Comparison of ENCODE assay signal across 8 mouse cellular contexts in genomic region chr7:34654441-34655085, GRCm38 (mm10). TPM values are rescaled to one million over a fixed set of nuclear protein-coding genes. Genes with fewer than 3 reads are reported as not detected.
DNase-seq lines count a peak whose midpoint lies in the region; ATAC-seq and TF ChIP-seq lines count a peak whose summit lies in the region.

No protein-coding gene starts in this region.

- peaks cover 10 to 31% of the 10 kb centered on the region in 2 experiments for H3K4me1 ChIP-seq in CH12.LX (ENCODE audit: control insufficient read depth in 1 of 2, insufficient read depth in 2 of 2)
- H3K4me1 ChIP-seq in embryonic fibroblast, embryonic 13.5 days (ENCODE audit: control insufficient read depth, insufficient read depth, low read length), result no peaks in the 10 kb centered on the region; the same call in none of the 2 replicates
- peaks cover 12% of the 10 kb centered on the region; the same call in 1 of the 2 replicates for H3K4me1 ChIP-seq in heart, embryonic 16.5 days (ENCODE audit: control insufficient read depth, insufficient read depth, low read length)

- TF ChIP-seq EP300 in CH12.LX (IDR thresholded peaks at IDR 0.05; ENCODE audit: low read length), result no peak

- ATAC-seq in heart, embryonic 16.5 days (replicated peaks; ENCODE audit: extremely low read depth, insufficient read depth, low FRiP score), result peak; percentile 10

- H3K27me3 ChIP-seq in CH12.LX (replicated peaks), result no peaks in the 10 kb centered on the region
- peaks cover 7% of the 10 kb centered on the region; the same call in 1 of the 2 replicates for H3K27me3 ChIP-seq in heart, embryonic 16.5 days (ENCODE audit: control insufficient read depth, insufficient read depth, low read length)

- H3K36me3 ChIP-seq in CH12.LX (replicated peaks in 1 of 2; ENCODE audit: control insufficient read depth in 1 of 2, insufficient read depth in 1 of 2, low read length in 1 of 2), result peaks cover 4 to 13% of the 10 kb centered on the region in 2 experiments
- peaks cover under 1% of the 10 kb centered on the region; the same call in 1 of the 2 replicates for H3K36me3 ChIP-seq in heart, embryonic 16.5 days (ENCODE audit: control insufficient read depth, insufficient read depth)

- H3K9me3 ChIP-seq in CH12.LX (replicated peaks; ENCODE audit: low read length), result peaks cover 6% of the 10 kb centered on the region
- no peaks in the 10 kb centered on the region for H3K9me3 ChIP-seq in heart, embryonic 16.5 days (replicated peaks; ENCODE audit: control insufficient read depth, low read length)

- H3K27ac ChIP-seq in CH12.LX (ENCODE audit: insufficient read depth, low read depth), result peak overlapping the region; percentile 70; the same call in 1 of the 2 replicates
- H3K27ac ChIP-seq in embryonic fibroblast, embryonic 13.5 days (ENCODE audit: insufficient read depth, low read length), result peak overlapping the region; percentile 99
- peak overlapping the region; percentile 74 for H3K27ac ChIP-seq in heart, embryonic 16.5 days (ENCODE audit: low read length)

- WGBS in heart, embryonic 16.5 days, result under 1% methylated on average over 50 of the region's 81 CpGs

- no peaks in the 10 kb centered on the region for H3K79me2 ChIP-seq in CH12.LX (replicated peaks; ENCODE audit: control insufficient read depth, extremely low read depth, insufficient read depth, poor library complexity, severe bottlenecking)

- no peak for TF ChIP-seq POLR2A in CH12.LX (IDR thresholded peaks at IDR 0.05; ENCODE audit: low read depth, low read length)
- TF ChIP-seq POLR2A in embryonic fibroblast, embryonic 13.5 days (IDR thresholded peaks at IDR 0.05; ENCODE audit: low read depth, low read length), result 0 out of 2 replicates have a peak, but pooled peaks have one; percentile 24

- dilution Hi-C loops in CH12.LX (cut with MboI; ENCODE audit: extremely low pct_ligation_motif_present, extremely low pct_unique_long_range_greater_than_20kb, low sequenced_read_pairs), result no loop called here

- no peak for DNase-seq in CH12.LX (ENCODE audit: extremely low read depth)
- DNase-seq in adrenal gland, adult 18-20 months (ENCODE audit: low spot score in 2 of 2), result peak; percentile 53 to 62
- DNase-seq in kidney, postnatal 36 days, result peak; percentile 53 to 77
- peak; percentile 50 for DNase-seq in lung, postnatal 14 days
- DNase-seq in right cerebral cortex, postnatal 14 days, result peak; percentile 56
- DNase-seq in spleen, adult 18-20 months, result no peak

- peak overlapping the region; percentile 53; the same call in 1 of the 2 replicates for H3K4me2 ChIP-seq in CH12.LX (ENCODE audit: insufficient read depth, low read depth, poor library complexity, severe bottlenecking)
- H3K4me2 ChIP-seq in heart, embryonic 16.5 days (ENCODE audit: low read depth, low read length), result peak overlapping the region; percentile 74

- peak overlapping the region; percentile 94 for H3K9ac ChIP-seq in CH12.LX (ENCODE audit: insufficient read depth, low read depth)
- peak overlapping the region; percentile 83 for H3K9ac ChIP-seq in heart, embryonic 16.5 days (ENCODE audit: low read length)

- in situ Hi-C loops in CH12.LX (cut with MboI; ENCODE audit: low pct_ligation_motif_present, low pct_unique_long_range_greater_than_20kb, low sequenced_read_pairs), result loop anchor here (25.0 kb wide), 2 partner anchors 142 to 392 kb away; partner anchors contain the start of gene Gm6096

- TF ChIP-seq RAD21 in CH12.LX (IDR thresholded peaks at IDR 0.05; ENCODE audit: low read depth, low read length), result no peak

- no peak for TF ChIP-seq CTCF in CH12.LX (conservative IDR thresholded peaks at IDR 0.05 in 1 of 2, IDR thresholded peaks at IDR 0.05 in 1 of 2; ENCODE audit: low read depth in 2 of 2, low read length in 2 of 2)
- no peak for TF ChIP-seq CTCF in embryonic fibroblast, embryonic 13.5 days (IDR thresholded peaks at IDR 0.05; ENCODE audit: borderline replicate concordance, insufficient read depth, low read length)

- peak overlapping the region; percentile 53 to 75 (median 73) for H3K4me3 ChIP-seq in CH12.LX (replicated peaks in 1 of 3; ENCODE audit: low read depth in 2 of 3, low read length in 2 of 3, poor library complexity in 1 of 3)
- H3K4me3 ChIP-seq in embryonic fibroblast, embryonic 13.5 days (ENCODE audit: insufficient read depth, low read length), result peak overlapping the region; percentile 70
- H3K4me3 ChIP-seq in heart, embryonic 16.5 days (ENCODE audit: low read length), result peak overlapping the region; percentile 82

TF ChIP-seq in CH12.LX, 34 proteins besides CTCF, POLR2A, EP300 and RAD21:
- no peak for TF ChIP-seq GABPA (IDR thresholded peaks at IDR 0.05; ENCODE audit: insufficient replicate concordance, low read depth, low read length)
- no peak for TF ChIP-seq KAT2A (IDR thresholded peaks at IDR 0.05; ENCODE audit: insufficient replicate concordance, low read length)
- TF ChIP-seq SMC3 (IDR thresholded peaks at IDR 0.05; ENCODE audit: low read depth, low read length), result no peak
- TF ChIP-seq TCF12 (IDR thresholded peaks at IDR 0.05; ENCODE audit: low read depth, low read length), result no peak
- TF ChIP-seq JUND (conservative IDR thresholded peaks at IDR 0.05; ENCODE audit: low read depth, low read length), result no peak
- no peak for TF ChIP-seq USF2 (conservative IDR thresholded peaks at IDR 0.05; ENCODE audit: low read depth, low read length)
- no peak for TF ChIP-seq USF1 (IDR thresholded peaks at IDR 0.05; ENCODE audit: low read depth, low read length)
- TF ChIP-seq NELFE (IDR thresholded peaks at IDR 0.05; ENCODE audit: low read depth, low read length), result 0 out of 2 replicates have a peak, but pooled peaks have one; percentile 20
- no peak for TF ChIP-seq RCOR1 (conservative IDR thresholded peaks at IDR 0.05; ENCODE audit: low read depth, low read length)
- no peak for TF ChIP-seq ZMIZ1 (IDR thresholded peaks at IDR 0.05; ENCODE audit: low read depth, low read length)
- peak; percentile 65 for TF ChIP-seq MXI1 (IDR thresholded peaks at IDR 0.05; ENCODE audit: low read depth, low read length)
- TF ChIP-seq MAZ (IDR thresholded peaks at IDR 0.05; ENCODE audit: low read depth, low read length), result no peak; the same call in 1 of the 2 replicates
- TF ChIP-seq IRF4 (IDR thresholded peaks at IDR 0.05; ENCODE audit: low read depth, low read length), result no peak
- TF ChIP-seq ZC3H11A (IDR thresholded peaks at IDR 0.05; ENCODE audit: low read depth, low read length), result no peak
- TF ChIP-seq NRF1 (IDR thresholded peaks at IDR 0.05; ENCODE audit: low read depth, low read length), result no peak
- TF ChIP-seq BHLHE40 (IDR thresholded peaks at IDR 0.05; ENCODE audit: low read depth, low read length), result no peak
- peak; percentile 14; the same call in 1 of the 2 replicates for TF ChIP-seq SIN3A (IDR thresholded peaks at IDR 0.05; ENCODE audit: low read length)
- no peak for TF ChIP-seq MEF2A (IDR thresholded peaks at IDR 0.05; ENCODE audit: borderline replicate concordance, low read depth, low read length)
- no peak for TF ChIP-seq POLR2AphosphoS2 (IDR thresholded peaks at IDR 0.05; ENCODE audit: low read depth, low read length)

RNA-seq across cellular contexts. Expression of gene Kctd15, which starts 2.0 kb away (rescaled TPM):
- total RNA-seq in CH12.LX (2012; rRNA removed) (16.4 and 21.6 TPM in 2 replicates), CH12.LX (2014; rRNA removed) (20.4 and 24.0 TPM in 2 replicates)
- polyA plus RNA-seq in CH12.LX (2012; ENCODE audit: insufficient read length, low read depth), result 34.9 and 39.0 TPM in 2 replicates
- total RNA-seq in adrenal gland, adult 18-20 months (2021), result 1 to 10 TPM; 7.2 to 8.0 TPM
- polyA plus RNA-seq in embryonic fibroblast, embryonic 13.5 days (2011; ENCODE audit: insufficient read length, low read depth, missing spikeins), result 30.8 and 39.5 TPM in 2 replicates
- 3.2 and 4.2 TPM in 2 replicates for polyA plus RNA-seq in heart, embryonic 16.5 days (2015; fragmentation: Nextera tagmentation; extraction: Ambion mirVana)

Comparison
In these comparisons a context has a peak if more than half of its experiments do, and no peak if none do; other contexts are left out.
1. DNase-seq: peak in adrenal gland, adult 18-20 months (2 of 2), kidney, postnatal 36 days (2 of 2), lung, postnatal 14 days (single experiment) and right cerebral cortex, postnatal 14 days (single experiment); none in CH12.LX (single experiment) and spleen, adult 18-20 months (0 of 2).
2. Peak in every context shown above with its lines, with median percentiles within 50 percentile points of each other: H3K27ac ChIP-seq and H3K4me3 ChIP-seq.